Mouse (Mus musculus): Measurements from ENCODE around the gene Oog4. TPM values are rescaled to one million over a fixed set of nuclear protein-coding genes. Genes with fewer than 3 reads are reported as not detected.
"Not testable (repeated sequence)": the region's sequence is repeated elsewhere in the genome, so short reads cannot be mapped to it uniquely, and the experiment has no call there.

The Oog4 gene
- total RNA-seq (2015) (not detected in 2 replicates), total RNA-seq (2017) (not detected in 2 replicates)

- ATAC-seq (ENCODE audit: poor library complexity, severe bottlenecking) = no peak
These were observed at the start of gene Oog4 for GRCm38 (mm10) chr4:143450224-143450623. Oog4 (minus strand) TSS chr4:143450324.

- ATAC-seq (ENCODE audit: poor library complexity, severe bottlenecking) = not testable (repeated sequence)
These were observed 23.4 kb downstream of the Oog4 start for GRCm38 (mm10) chr4:143426770-143427169.

GRCm38 (mm10) chr4:143414121-143414520 lies 36.0 kb downstream of the Oog4 start:
- no peak for ATAC-seq (ENCODE audit: poor library complexity, severe bottlenecking)

GRCm38 (mm10) chr4:143413621-143414020 lies 36.5 kb downstream of the Oog4 start:
- no peak for ATAC-seq (ENCODE audit: poor library complexity, severe bottlenecking)

GRCm38 (mm10) chr4:143412219-143413092 lies 37.7 kb downstream of the Oog4 start, which contains the start of gene Pramef8:
Pramef8 (plus strand) TSS chr4:143412426.
- peak; percentile 93 for ATAC-seq (ENCODE audit: poor library complexity, severe bottlenecking)

GRCm38 (mm10) chr4:143411566-143412218 lies 38.4 kb downstream of the Oog4 start:
- peak; percentile 29 for ATAC-seq (ENCODE audit: poor library complexity, severe bottlenecking)

- ATAC-seq (ENCODE audit: poor library complexity, severe bottlenecking) = no peak
These were observed 55.9 kb downstream of the Oog4 start, which contains the start of gene Pramel1 for GRCm38 (mm10) chr4:143394181-143394580. Pramel1 (plus strand) TSS chr4:143394428.

- ATAC-seq (ENCODE audit: poor library complexity, severe bottlenecking) = peak; percentile 66
These were observed 61.0 kb downstream of the Oog4 start for GRCm38 (mm10) chr4:143388955-143389702.

Other genes with a start within 250 kb of the Oog4 start
- gene Prdm2, start 237.3 kb downstream of the Oog4 start, total RNA-seq (2015) = 24.4 and 29.6 TPM in 2 replicates
- 16.3 and 19.1 TPM in 2 replicates for gene Prdm2, start 237.3 kb downstream of the Oog4 start, total RNA-seq (2017)
- 0.27 and 0.84 TPM in 2 replicates for gene Pdpn, start 150.8 kb downstream of the Oog4 start, total RNA-seq (2015)
- not detected in 2 replicates for gene Pdpn, start 150.8 kb downstream of the Oog4 start, total RNA-seq (2017)
- gene Lrrc38, start 100.6 kb downstream of the Oog4 start, total RNA-seq (2015) = not detected in 2 replicates
- gene Lrrc38, start 100.6 kb downstream of the Oog4 start, total RNA-seq (2017) = not detected in 2 replicates
- gene Pramel1, start 55.9 kb downstream of the Oog4 start, total RNA-seq (2015) = not detected in 2 replicates
- not detected in 2 replicates for gene Pramel1, start 55.9 kb downstream of the Oog4 start, total RNA-seq (2017)
- 11.4 and 12.6 TPM in 2 replicates for gene Pramef8, start 37.9 kb downstream of the Oog4 start, total RNA-seq (2015)
- gene Pramef8, start 37.9 kb downstream of the Oog4 start, total RNA-seq (2017) = 11.2 and 12.0 TPM in 2 replicates
- not detected in 2 replicates for gene Gm13043, start 61.0 kb upstream of the Oog4 start, total RNA-seq (2015)
- gene Gm13043, start 61.0 kb upstream of the Oog4 start, total RNA-seq (2017) = not detected in 2 replicates
- not detected in 2 replicates for gene Gm13040, start 85.6 kb upstream of the Oog4 start, total RNA-seq (2015)
- gene Gm13040, start 85.6 kb upstream of the Oog4 start, total RNA-seq (2017) = not detected in 2 replicates
- not detected in 2 replicates for gene BC080695, start 101.4 kb upstream of the Oog4 start, total RNA-seq (2015)
- gene BC080695, start 101.4 kb upstream of the Oog4 start, total RNA-seq (2017) = not detected in 2 replicates
- gene Gm13057, start 101.4 kb upstream of the Oog4 start, total RNA-seq (2015) = not detected in 2 replicates
- gene Gm13057, start 101.4 kb upstream of the Oog4 start, total RNA-seq (2017) = not detected in 2 replicates
- not detected in 2 replicates for gene Gm13083, start 164.7 kb upstream of the Oog4 start, total RNA-seq (2015)
- 0.07 TPM in 1 of 2 replicates, not detected in the other for gene Gm13083, start 164.7 kb upstream of the Oog4 start, total RNA-seq (2017)
- not detected in 2 replicates for gene Gm13088, start 206.9 kb upstream of the Oog4 start, total RNA-seq (2015)
- not detected in 2 replicates for gene Gm13088, start 206.9 kb upstream of the Oog4 start, total RNA-seq (2017)

All from megakaryocyte, adult 5-6 weeks (primary cell).